Mouse (Mus musculus): Measurements from ENCODE around the gene Ubr4. TPM values are rescaled to one million over a fixed set of nuclear protein-coding genes. Genes with fewer than 3 reads are reported as not detected.

The Ubr4 gene
- total and polyA plus RNA-seq, 3 experiments, result 81.9 to 270 (median 177) TPM

DNA sequence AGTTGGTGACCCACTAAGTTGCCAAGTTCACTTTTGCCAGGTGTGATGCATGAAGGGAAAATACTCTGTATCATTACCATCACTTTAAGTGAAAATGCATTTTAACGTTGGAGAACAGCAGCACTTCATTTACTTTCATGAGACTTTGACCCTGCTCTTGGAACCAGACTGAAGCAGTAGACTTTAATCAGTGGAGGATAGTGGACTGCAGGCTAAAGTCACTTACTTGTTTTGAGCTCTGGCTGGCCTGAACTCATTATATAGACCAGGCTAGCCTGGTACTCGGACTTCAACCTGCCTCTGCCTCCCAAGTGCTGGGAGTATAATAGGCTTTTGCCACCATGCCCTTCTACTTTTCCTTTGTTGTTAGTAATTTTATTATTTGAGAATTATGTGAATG, 70.9 kb downstream of the Ubr4 start:
- H3K27ac ChIP-seq (ENCODE audit: control insufficient read depth, low read depth, low read length), result no peak overlapping the region
- H3K4me3 ChIP-seq (ENCODE audit: control insufficient read depth in 1 of 2, insufficient read depth in 1 of 2, low read depth in 2 of 2, low read length in 2 of 2), result no peak overlapping the region
- no peaks in the 10 kb centered on the region for H3K9me3 ChIP-seq (replicated peaks; ENCODE audit: insufficient read depth, low read length)
- H3K36me3 ChIP-seq (ENCODE audit: control insufficient read depth in 1 of 2, insufficient read depth in 2 of 2, low read length in 2 of 2), result peaks cover 0 to 31% of the 10 kb centered on the region in 2 experiments; a peak in 3 of 4 replicates
- no peak for DNase-seq (ENCODE audit: low read depth, low spot score)
- no peak overlapping the region for H3K9ac ChIP-seq (ENCODE audit: control insufficient read depth, low read depth, low read length, poor library complexity, severe bottlenecking)
- H3K27me3 ChIP-seq (ENCODE audit: control insufficient read depth in 1 of 2, insufficient read depth in 2 of 2, low read length in 2 of 2), result no peaks in the 10 kb centered on the region
- TF ChIP-seq CHD2 (IDR thresholded peaks at IDR 0.05; ENCODE audit: low read length) (no peak), ZNF384 (IDR thresholded peaks at IDR 0.05; ENCODE audit: low read depth, low read length) (no peak), RCOR1 (IDR thresholded peaks at IDR 0.05; ENCODE audit: low read depth, low read length) (no peak)
- 0 out of 4 replicates have a peak, but pooled peaks cover 0 to 3% of the 10 kb centered on the region in 2 experiments for H3K4me1 ChIP-seq (ENCODE audit: control insufficient read depth in 1 of 2, insufficient read depth in 2 of 2, low read length in 2 of 2)
- no peaks in the 10 kb centered on the region for H3K79me2 ChIP-seq (ENCODE audit: control insufficient read depth, insufficient read depth, low read length, poor library complexity)

DNA sequence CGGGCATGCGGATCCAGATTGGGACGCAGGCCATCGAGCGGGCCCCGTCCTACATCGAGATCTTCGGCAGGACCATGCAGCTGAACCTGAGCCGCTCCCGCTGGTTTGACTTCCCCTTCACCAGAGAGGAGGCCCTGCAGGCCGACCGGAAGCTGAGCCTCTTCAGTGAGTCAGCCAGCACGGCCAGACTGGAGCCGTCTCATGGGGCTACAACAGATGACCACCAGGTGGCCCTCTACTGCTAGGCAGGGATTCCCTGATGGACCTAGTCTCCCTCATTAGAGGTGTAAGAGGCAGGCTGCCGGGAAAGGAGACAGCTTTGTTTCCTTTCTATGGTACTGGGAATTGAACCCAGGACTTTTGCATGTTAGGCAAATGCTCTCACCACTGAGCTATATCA, 77.8 kb downstream of the Ubr4 start:
- Histone ChIP-seq H3K36me3 (ENCODE audit: control insufficient read depth in 1 of 2, insufficient read depth in 2 of 2, low read length in 2 of 2) (peaks cover 0 to 34% of the 10 kb centered on the region in 2 experiments; a peak in 3 of 4 replicates), H3K9me3 (replicated peaks; ENCODE audit: insufficient read depth, low read length) (no peaks in the 10 kb centered on the region), H3K4me3 (ENCODE audit: control insufficient read depth in 1 of 2, insufficient read depth in 1 of 2, low read depth in 2 of 2, low read length in 2 of 2) (no peak overlapping the region), H3K27ac (ENCODE audit: control insufficient read depth, low read depth, low read length) (no peak overlapping the region), H3K79me2 (ENCODE audit: control insufficient read depth, insufficient read depth, low read length, poor library complexity) (no peaks in the 10 kb centered on the region), H3K4me1 (ENCODE audit: control insufficient read depth in 1 of 2, insufficient read depth in 2 of 2, low read length in 2 of 2) (no peaks in the 10 kb centered on the region), H3K9ac (ENCODE audit: control insufficient read depth, low read depth, low read length, poor library complexity, severe bottlenecking) (no peak overlapping the region), H3K27me3 (ENCODE audit: control insufficient read depth in 1 of 2, insufficient read depth in 2 of 2, low read length in 2 of 2) (no peaks in the 10 kb centered on the region)
- TF ChIP-seq KAT2A (conservative IDR thresholded peaks at IDR 0.05; ENCODE audit: low read depth, low read length) (no peak), ZC3H11A (IDR thresholded peaks at IDR 0.05; ENCODE audit: low read depth, low read length) (no peak), RCOR1 (IDR thresholded peaks at IDR 0.05; ENCODE audit: low read depth, low read length) (no peak), MYC (IDR thresholded peaks at IDR 0.05; ENCODE audit: low read depth, low read length) (no peak), USF2 (IDR thresholded peaks at IDR 0.05; ENCODE audit: borderline replicate concordance in 1 of 2, insufficient read depth in 1 of 2, low read depth in 1 of 2, low read length in 2 of 2) (no peak), NELFE (IDR thresholded peaks at IDR 0.05; ENCODE audit: low read depth, low read length) (no peak), ZMIZ1 (IDR thresholded peaks at IDR 0.05; ENCODE audit: low read depth, low read length) (no peak), ELF1 (IDR thresholded peaks at IDR 0.05; ENCODE audit: low read depth, low read length) (no peak), CTCF (IDR thresholded peaks at IDR 0.05 in 2 of 3, conservative IDR thresholded peaks at IDR 0.05 in 1 of 3; ENCODE audit: control insufficient read depth in 1 of 3, insufficient read depth in 1 of 3, low read depth in 2 of 3, low read length in 3 of 3, poor library complexity in 1 of 3, severe bottlenecking in 1 of 3) (peak; percentile 45 to 68 (median 58)), MEF2A (IDR thresholded peaks at IDR 0.05; ENCODE audit: extremely low read depth, insufficient replicate concordance, low read depth, low read length, poor library complexity, severe bottlenecking) (no peak), SMC3 (IDR thresholded peaks at IDR 0.05; ENCODE audit: low read depth, low read length) (peak; percentile 48), MAZ (IDR thresholded peaks at IDR 0.05; ENCODE audit: low read depth, low read length) (no peak), JUND (IDR thresholded peaks at IDR 0.05; ENCODE audit: low read depth, low read length) (no peak), GATA1 (IDR thresholded peaks at IDR 0.05; ENCODE audit: low read depth, low read length) (no peak), CHD2 (IDR thresholded peaks at IDR 0.05; ENCODE audit: low read length) (no peak), RAD21 (IDR thresholded peaks at IDR 0.05; ENCODE audit: low read depth, low read length) (peak; percentile 9), TBP (IDR thresholded peaks at IDR 0.05; ENCODE audit: low read depth, low read length) (no peak), TAL1 (IDR thresholded peaks at IDR 0.05; ENCODE audit: low read length) (no peak), BHLHE40 (IDR thresholded peaks at IDR 0.05; ENCODE audit: borderline replicate concordance, low read depth, low read length) (no peak), ZNF384 (IDR thresholded peaks at IDR 0.05; ENCODE audit: low read depth, low read length) (0 out of 2 replicates have a peak, but pooled peaks have one; percentile 19)
- peak; percentile 49 for DNase-seq (ENCODE audit: low read depth, low spot score)

Data from MEL (cell line).